8 mouse cellular contexts compared by ENCODE assay signal in the genomic region with DNA sequence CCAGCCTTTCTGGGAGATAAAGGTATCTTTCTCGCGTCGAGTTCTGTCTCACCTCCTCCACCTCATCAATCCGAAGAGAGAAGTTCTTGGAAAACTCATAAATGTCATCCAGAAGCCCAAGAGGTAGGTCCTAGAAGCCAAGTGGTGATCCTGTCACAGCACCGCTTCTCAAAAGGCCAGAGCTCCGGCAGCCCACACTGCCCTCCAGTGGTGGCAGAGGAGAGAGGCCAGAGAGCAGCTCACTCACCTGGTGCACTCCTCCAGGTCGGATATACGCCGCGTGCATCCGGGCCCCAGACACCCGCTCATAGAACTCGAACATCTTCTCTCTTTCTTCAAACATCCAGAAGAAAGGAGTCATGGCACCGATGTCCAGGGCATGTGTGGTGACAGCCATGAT. TPM values are rescaled to one million over a fixed set of nuclear protein-coding genes. Genes with fewer than 3 reads are reported as not detected.
DNase-seq lines count a peak whose midpoint lies in the region; ATAC-seq lines count a peak whose summit lies in the region.

No protein-coding gene starts in this region.

- no peak overlapping the region for H3K27ac ChIP-seq in forebrain, embryonic 14.5 days (ENCODE audit: low read depth, low read length)
- H3K27ac ChIP-seq in forebrain, embryonic 15.5 days (replicated peaks): no peak overlapping the region
- no peak overlapping the region for H3K27ac ChIP-seq in embryonic facial prominence, embryonic 14.5 days (replicated peaks; ENCODE audit: low read depth, low read length)

- no peaks in the 10 kb centered on the region for H3K4me1 ChIP-seq in forebrain, embryonic 14.5 days (ENCODE audit: control insufficient read depth, insufficient read depth, low read length)
- H3K4me1 ChIP-seq in forebrain, embryonic 15.5 days: no peaks in the 10 kb centered on the region
- no peaks in the 10 kb centered on the region for H3K4me1 ChIP-seq in embryonic facial prominence, embryonic 14.5 days (ENCODE audit: control insufficient read depth, insufficient read depth, low read length)

- no peaks in the 10 kb centered on the region for H3K27me3 ChIP-seq in forebrain, embryonic 14.5 days (replicated peaks; ENCODE audit: control insufficient read depth, insufficient read depth, low read length)
- no peaks in the 10 kb centered on the region for H3K27me3 ChIP-seq in forebrain, embryonic 15.5 days
- no peaks in the 10 kb centered on the region for H3K27me3 ChIP-seq in embryonic facial prominence, embryonic 14.5 days (replicated peaks; ENCODE audit: control insufficient read depth, insufficient read depth, low read length)

- H3K9me3 ChIP-seq in forebrain, embryonic 14.5 days (replicated peaks; ENCODE audit: control insufficient read depth, low read length): no peaks in the 10 kb centered on the region
- H3K9me3 ChIP-seq in forebrain, embryonic 15.5 days: no peaks in the 10 kb centered on the region
- H3K9me3 ChIP-seq in embryonic facial prominence, embryonic 14.5 days (ENCODE audit: control insufficient read depth, low read length): no peaks in the 10 kb centered on the region

- 77% methylated on average over 14 of the region's 14 CpGs for WGBS in forebrain, embryonic 14.5 days
- WGBS in forebrain, embryonic 15.5 days: 61% methylated on average over 14 of the region's 14 CpGs
- 79% methylated on average over 14 of the region's 14 CpGs for WGBS in embryonic facial prominence, embryonic 14.5 days

- 0 out of 2 replicates have a peak, but pooled peaks have one; percentile 52 for ATAC-seq in forebrain, embryonic 14.5 days
- ATAC-seq in forebrain, embryonic 15.5 days (replicated peaks): no peak
- ATAC-seq in embryonic facial prominence, embryonic 14.5 days (ENCODE audit: low read depth): peak; percentile 60

- H3K4me3 ChIP-seq in forebrain, embryonic 14.5 days (ENCODE audit: low read depth, low read length): no peak overlapping the region
- H3K4me3 ChIP-seq in forebrain, embryonic 15.5 days: no peak overlapping the region
- H3K4me3 ChIP-seq in embryonic facial prominence, embryonic 14.5 days (ENCODE audit: low read depth, low read length): no peak overlapping the region

- H3K9ac ChIP-seq in forebrain, embryonic 14.5 days (ENCODE audit: low read length): no peak overlapping the region
- no peak overlapping the region for H3K9ac ChIP-seq in forebrain, embryonic 15.5 days (replicated peaks)
- H3K9ac ChIP-seq in embryonic facial prominence, embryonic 14.5 days (ENCODE audit: low read depth, low read length): no peak overlapping the region

- peaks cover 95% of the 10 kb centered on the region for H3K36me3 ChIP-seq in forebrain, embryonic 14.5 days (ENCODE audit: control insufficient read depth, insufficient read depth, low read length)
- peaks cover 92% of the 10 kb centered on the region for H3K36me3 ChIP-seq in forebrain, embryonic 15.5 days
- H3K36me3 ChIP-seq in embryonic facial prominence, embryonic 14.5 days (ENCODE audit: control insufficient read depth, insufficient read depth, low read length): peaks cover 100% of the 10 kb centered on the region

- H3K4me2 ChIP-seq in forebrain, embryonic 14.5 days (ENCODE audit: low read length): no peak overlapping the region
- no peak overlapping the region for H3K4me2 ChIP-seq in forebrain, embryonic 15.5 days (replicated peaks)
- no peak overlapping the region for H3K4me2 ChIP-seq in embryonic facial prominence, embryonic 14.5 days (ENCODE audit: low read depth, low read length)

- peak; percentile 46 for DNase-seq in forebrain, embryonic 14.5 days (ENCODE audit: low spot score)
- DNase-seq in urinary bladder, postnatal 14 days (ENCODE audit: low spot score): peak; percentile 54
- DNase-seq in urinary bladder, postnatal 4 days (ENCODE audit: low spot score in 2 of 2): no peak
- no peak for DNase-seq in embryonic facial prominence, embryonic 14.5 days (ENCODE audit: low spot score)
- peak; percentile 73 for DNase-seq in kidney, postnatal 14 days
- peak; percentile 56 for DNase-seq in mesoderm, embryonic 11.5 days (ENCODE audit: low read depth, low spot score)
- DNase-seq in thymus, postnatal 4 days: peak; percentile 76

RNA-seq across cellular contexts. Expression of gene Fcer1g, which starts 4.3 kb away (rescaled TPM):
- 25.1 and 31.5 TPM in 2 replicates for polyA plus RNA-seq in forebrain, embryonic 14.5 days (2014; fragmentation: Nextera tagmentation; extraction: Ambion mirVana)
- 19.6 and 22.0 TPM in 2 replicates for polyA plus RNA-seq in forebrain, embryonic 15.5 days (2015; fragmentation: Nextera tagmentation; extraction: Ambion mirVana)
- 92.7 and 100 TPM in 2 replicates for polyA plus RNA-seq in embryonic facial prominence, embryonic 14.5 days (2014; fragmentation: Nextera tagmentation; extraction: Ambion mirVana)

RNA-seq across cellular contexts. Expression of gene Adamts4, which starts 11.8 kb away (rescaled TPM):
- polyA plus RNA-seq in forebrain, embryonic 14.5 days (2014; fragmentation: Nextera tagmentation; extraction: Ambion mirVana): 2.5 and 3.9 TPM in 2 replicates
- polyA plus RNA-seq in forebrain, embryonic 15.5 days (2015; fragmentation: Nextera tagmentation; extraction: Ambion mirVana): 8.1 and 8.3 TPM in 2 replicates
- 11.7 and 13.1 TPM in 2 replicates for polyA plus RNA-seq in embryonic facial prominence, embryonic 14.5 days (2014; fragmentation: Nextera tagmentation; extraction: Ambion mirVana)

RNA-seq across cellular contexts. Expression of gene Ndufs2, which starts 12.7 kb away (rescaled TPM):
- polyA plus RNA-seq in forebrain, embryonic 14.5 days (2014; fragmentation: Nextera tagmentation; extraction: Ambion mirVana): 244 and 260 TPM in 2 replicates
- 215 and 221 TPM in 2 replicates for polyA plus RNA-seq in forebrain, embryonic 15.5 days (2015; fragmentation: Nextera tagmentation; extraction: Ambion mirVana)
- 233 and 246 TPM in 2 replicates for polyA plus RNA-seq in embryonic facial prominence, embryonic 14.5 days (2014; fragmentation: Nextera tagmentation; extraction: Ambion mirVana)

RNA-seq across cellular contexts. Expression of gene Apoa2, which starts 13.6 kb away (rescaled TPM):
- 0.88 and 1.9 TPM in 2 replicates for polyA plus RNA-seq in forebrain, embryonic 14.5 days (2014; fragmentation: Nextera tagmentation; extraction: Ambion mirVana)
- 1.8 and 4.2 TPM in 2 replicates for polyA plus RNA-seq in forebrain, embryonic 15.5 days (2015; fragmentation: Nextera tagmentation; extraction: Ambion mirVana)
- polyA plus RNA-seq in embryonic facial prominence, embryonic 14.5 days (2014; fragmentation: Nextera tagmentation; extraction: Ambion mirVana): 1.9 TPM in 2 replicates

RNA-seq across cellular contexts. Expression of gene Tomm40l, which starts 16.1 kb away (rescaled TPM):
- 45.0 and 49.2 TPM in 2 replicates for polyA plus RNA-seq in forebrain, embryonic 14.5 days (2014; fragmentation: Nextera tagmentation; extraction: Ambion mirVana)
- 42.0 and 46.6 TPM in 2 replicates for polyA plus RNA-seq in forebrain, embryonic 15.5 days (2015; fragmentation: Nextera tagmentation; extraction: Ambion mirVana)
- polyA plus RNA-seq in embryonic facial prominence, embryonic 14.5 days (2014; fragmentation: Nextera tagmentation; extraction: Ambion mirVana): 25.4 and 28.7 TPM in 2 replicates

Comparison
In these comparisons a context has a peak if more than half of its experiments do, and no peak if none do; other contexts are left out.
1. DNase-seq: peak in forebrain, embryonic 14.5 days (single experiment), urinary bladder, postnatal 14 days (single experiment), kidney, postnatal 14 days (single experiment), mesoderm, embryonic 11.5 days (single experiment) and thymus, postnatal 4 days (single experiment); none in urinary bladder, postnatal 4 days (0 of 2) and embryonic facial prominence, embryonic 14.5 days (single experiment).